Mouse (Mus musculus) megakaryocyte-erythroid progenitor cell, adult 5-6 weeks (primary cell): ENCODE data around the gene Obsl1. TPM values are rescaled to one million over a fixed set of nuclear protein-coding genes. Genes with fewer than 3 reads are reported as not detected.

Source experiments
- ATAC-seq: replicated peaks from 2 replicates; pipeline ENCODE4 v1.8.0; 2016; ENCODE audit warnings: mild to moderate bottlenecking, inconsistent platforms; ENCODE audit not compliant: severe bottlenecking, poor library complexity, low FRiP score, low TSS enrichment
- total RNA-seq, 2 experiments: library from RNA; stranded (forward) in 1 of 2; stranded (reverse) in 1 of 2; fragments of 200-1000, 215-1000 nt in 1 of 2; fragments of >200 nt in 1 of 2; fragmentation: Nextera tagmentation in 1 of 2; gene quantifications; 2 replicates each; pipeline ENCODE4 v1.2.3; 2014 to 2017

The Obsl1 gene
- total RNA-seq, 2 experiments from 2014 or later, result 0.47 to 0.68 TPM

GRCm38 (mm10) chr1:75492579-75493170 is 13.6 kb downstream of the Obsl1 start:
- ATAC-seq, result no peak

GRCm38 (mm10) chr1:75490785-75491551 is 15.3 kb downstream of the Obsl1 start:
- no peak for ATAC-seq

GRCm38 (mm10) chr1:75487405-75488161 is 18.7 kb downstream of the Obsl1 start:
- peak; percentile 57 for ATAC-seq

GRCm38 (mm10) chr1:75487040-75487404 is 19.2 kb downstream of the Obsl1 start:
- ATAC-seq, result no peak

- ATAC-seq, result no peak
Observed at GRCm38 (mm10) chr1:75486561-75486960, 19.7 kb downstream of the Obsl1 start.

- no peak for ATAC-seq
Observed at GRCm38 (mm10) chr1:75480735-75481134, 25.5 kb downstream of the Obsl1 start.

GRCm38 (mm10) chr1:75480036-75480435 is 26.2 kb downstream of the Obsl1 start:
- no peak for ATAC-seq

GRCm38 (mm10) chr1:75479635-75479989 is 26.6 kb downstream of the Obsl1 start:
- ATAC-seq, result no peak

- peak; percentile 82 for ATAC-seq
Observed at GRCm38 (mm10) chr1:75478916-75479634, 27.2 kb downstream of the Obsl1 start, which contains the start of the genes Chpf and Tmem198. TSS of gene Chpf (minus strand) at chr1:75479307. TSS of gene Tmem198 (plus strand) at chr1:75479532.

- no peak for ATAC-seq
Observed at GRCm38 (mm10) chr1:75478497-75478896, 27.8 kb downstream of the Obsl1 start.

- ATAC-seq, result no peak
Observed at GRCm38 (mm10) chr1:75477966-75478290, 28.3 kb downstream of the Obsl1 start.

- ATAC-seq, result peak; percentile 49
Observed at GRCm38 (mm10) chr1:75477264-75477965, 28.8 kb downstream of the Obsl1 start.

GRCm38 (mm10) chr1:75476441-75476840 is 29.8 kb downstream of the Obsl1 start:
- ATAC-seq, result no peak

GRCm38 (mm10) chr1:75469287-75469825 is 36.9 kb downstream of the Obsl1 start:
- ATAC-seq, result no peak

- ATAC-seq, result peak; percentile 61
Observed at GRCm38 (mm10) chr1:75467215-75467927, 38.9 kb downstream of the Obsl1 start.

GRCm38 (mm10) chr1:75463652-75464204 is 42.5 kb downstream of the Obsl1 start:
- peak; percentile 81 for ATAC-seq

GRCm38 (mm10) chr1:75462636-75463035 is 43.6 kb downstream of the Obsl1 start:
- peak; percentile 60 for ATAC-seq

- ATAC-seq, result no peak
Observed at GRCm38 (mm10) chr1:75460297-75460696, 46.0 kb downstream of the Obsl1 start.
